Mouse (Mus musculus) MEL (cell line): ENCODE measurements around the gene Rassf3. TPM values are rescaled to one million over a fixed set of nuclear protein-coding genes. Genes with fewer than 3 reads are reported as not detected.

Experiments
- DNase-seq: peaks from one replicate; pipeline ENCODE4 v3.0.0; 2011; ENCODE audit warnings: low read depth, low spot score
- H3K27ac ChIP-seq: 2 replicates; pipeline ENCODE4 v1.5.1; 2012; ENCODE audit warnings: low read depth, mild to moderate bottlenecking, control low read depth, low read length, moderate library complexity; ENCODE audit not compliant: control insufficient read depth
- H3K27me3 ChIP-seq, 2 experiments: fragments of 150-350 bp in 1 of 2; sonication (generic) in 1 of 2; 2 replicates each; pipeline ENCODE4 v1.6.1; 2012; ENCODE audit warnings: low read length in 2 of 2, mild to moderate bottlenecking in 2 of 2, improper control_type of control experiment in 1 of 2, moderate library complexity in 1 of 2; ENCODE audit not compliant: insufficient read depth in 2 of 2, control insufficient read depth in 1 of 2
- H3K36me3 ChIP-seq, 2 experiments: 2 replicates each; pipeline ENCODE4 v1.6.1; 2012 to 2014; ENCODE audit warnings: low read length in 2 of 2, improper control_type of control experiment in 1 of 2, inconsistent platforms in 1 of 2, mild to moderate bottlenecking in 1 of 2; ENCODE audit not compliant: insufficient read depth in 2 of 2, control insufficient read depth in 1 of 2
- H3K4me1 ChIP-seq, 2 experiments: fragments of 150-350 bp in 1 of 2; sonication (generic) in 1 of 2; 2 replicates each; pipeline ENCODE4 v1.6.1; 2012; ENCODE audit warnings: low read length in 2 of 2, improper control_type of control experiment in 1 of 2, mild to moderate bottlenecking in 1 of 2; ENCODE audit not compliant: insufficient read depth in 2 of 2, control insufficient read depth in 1 of 2
- H3K4me3 ChIP-seq, 2 experiments: fragments of 150-350 bp in 1 of 2; sonication (generic) in 1 of 2; 2 replicates each; pipeline ENCODE4 v1.5.1; 2012; ENCODE audit warnings: low read depth in 2 of 2, low read length in 2 of 2, mild to moderate bottlenecking in 2 of 2, moderate library complexity in 2 of 2, control low read depth in 1 of 2, improper control_type of control experiment in 1 of 2; ENCODE audit not compliant: control insufficient read depth in 1 of 2, insufficient read depth in 1 of 2
- H3K79me2 ChIP-seq: 2 replicates; pipeline ENCODE4 v1.6.1; 2012; ENCODE audit warnings: mild to moderate bottlenecking, low read length, moderate library complexity; ENCODE audit not compliant: control insufficient read depth, poor library complexity, insufficient read depth
- H3K9ac ChIP-seq: 2 replicates; pipeline ENCODE4 v1.6.1; 2012; ENCODE audit warnings: low read depth, mild to moderate bottlenecking, control low read depth, low read length, moderate library complexity; ENCODE audit not compliant: control insufficient read depth, poor library complexity, severe bottlenecking
- H3K9me3 ChIP-seq: fragments of 150-350 bp; sonication (generic); replicated peaks from 2 replicates; pipeline ENCODE4 v1.6.1; 2012; ENCODE audit warnings: mild to moderate bottlenecking, low read length, improper control_type of control experiment, moderate library complexity; ENCODE audit not compliant: insufficient read depth
- BHLHE40 ChIP-seq: IDR thresholded peaks from 2 replicates; pipeline ENCODE4 v1.6.1; 2012; ENCODE audit warnings: low read depth, mild to moderate bottlenecking, inconsistent platforms, low read length, improper control_type of control experiment, borderline replicate concordance
- CHD1 ChIP-seq: IDR thresholded peaks from 2 replicates; pipeline ENCODE4 v1.6.1; 2012; ENCODE audit warnings: low read depth, mild to moderate bottlenecking, inconsistent platforms, low read length, improper control_type of control experiment
- CHD2 ChIP-seq: IDR thresholded peaks from 2 replicates; pipeline ENCODE4 v1.6.1; 2011; ENCODE audit warnings: low read length, improper control_type of control experiment
- CTCF ChIP-seq, 3 experiments: IDR thresholded peaks in 2 of 3; conservative IDR thresholded peaks in 1 of 3; 2 replicates each; pipeline ENCODE4 v1.5.1; 2011 to 2012; ENCODE audit warnings: low read length in 3 of 3, low read depth in 2 of 3, mild to moderate bottlenecking in 2 of 3, improper control_type of control experiment in 1 of 3, inconsistent platforms in 1 of 3, mixed read lengths in 1 of 3, moderate library complexity in 1 of 3; ENCODE audit not compliant: control insufficient read depth in 1 of 3, insufficient read depth in 1 of 3, poor library complexity in 1 of 3, severe bottlenecking in 1 of 3
- EP300 ChIP-seq, 2 experiments: IDR thresholded peaks; 2 replicates each; pipeline ENCODE4 v1.6.1; 2011; ENCODE audit warnings: improper control_type of control experiment in 2 of 2, low read length in 2 of 2, low read depth in 1 of 2, mild to moderate bottlenecking in 1 of 2
- KAT2A ChIP-seq: conservative IDR thresholded peaks from 2 replicates; pipeline ENCODE4 v1.6.1; 2012; ENCODE audit warnings: low read depth, low read length, improper control_type of control experiment, inconsistent platforms
- MAZ ChIP-seq: IDR thresholded peaks from 2 replicates; pipeline ENCODE4 v1.6.1; 2012; ENCODE audit warnings: low read depth, mild to moderate bottlenecking, inconsistent platforms, low read length, improper control_type of control experiment
- MEF2A ChIP-seq: IDR thresholded peaks from 2 replicates; pipeline ENCODE4 v1.6.1; 2014; ENCODE audit warnings: low read depth, mild to moderate bottlenecking, inconsistent platforms, low read length, improper control_type of control experiment; ENCODE audit not compliant: poor library complexity, insufficient replicate concordance, severe bottlenecking; ENCODE audit errors: extremely low read depth
- MYB ChIP-seq: IDR thresholded peaks from 2 replicates; pipeline ENCODE4 v1.6.1; 2011; ENCODE audit warnings: mild to moderate bottlenecking, low read depth, low read length, improper control_type of control experiment
- MYC ChIP-seq: IDR thresholded peaks from 2 replicates; pipeline ENCODE4 v1.6.1; 2011; ENCODE audit warnings: low read depth, mild to moderate bottlenecking, low read length, improper control_type of control experiment, moderate library complexity
- NELFE ChIP-seq: IDR thresholded peaks from 2 replicates; pipeline ENCODE4 v1.6.1; 2011; ENCODE audit warnings: low read depth, low read length, improper control_type of control experiment
- POLR2A ChIP-seq, 2 experiments: IDR thresholded peaks; 2 replicates each; pipeline ENCODE4 v1.6.1; 2011 to 2012; ENCODE audit warnings: low read length in 2 of 2, mild to moderate bottlenecking in 2 of 2, control low read depth in 1 of 2, improper control_type of control experiment in 1 of 2, low read depth in 1 of 2, moderate library complexity in 1 of 2; ENCODE audit not compliant: control insufficient read depth in 1 of 2, insufficient read depth in 1 of 2, poor library complexity in 1 of 2
- POLR2AphosphoS5 ChIP-seq: IDR thresholded peaks from 2 replicates; pipeline ENCODE4 v1.6.1; 2012; ENCODE audit warnings: low read depth, borderline replicate concordance, mild to moderate bottlenecking, inconsistent platforms, low read length, moderate library complexity, mixed read lengths
- RAD21 ChIP-seq: IDR thresholded peaks from 2 replicates; pipeline ENCODE4 v1.6.1; 2011; ENCODE audit warnings: mild to moderate bottlenecking, low read depth, low read length, improper control_type of control experiment
- SMC3 ChIP-seq: IDR thresholded peaks from 2 replicates; pipeline ENCODE4 v1.6.1; 2011; ENCODE audit warnings: low read depth, low read length, improper control_type of control experiment
- TAL1 ChIP-seq: IDR thresholded peaks from 2 replicates; pipeline ENCODE4 v1.6.1; 2012; ENCODE audit warnings: mild to moderate bottlenecking, inconsistent platforms, low read length, moderate library complexity, mixed read lengths
- TBP ChIP-seq: IDR thresholded peaks from 2 replicates; pipeline ENCODE4 v1.8.0; 2011; ENCODE audit warnings: low read depth, low read length, improper control_type of control experiment
- USF2 ChIP-seq, 2 experiments: IDR thresholded peaks; 2 replicates each; pipeline ENCODE4 v1.6.1; 2011 to 2012; ENCODE audit warnings: improper control_type of control experiment in 2 of 2, low read length in 2 of 2, borderline replicate concordance in 1 of 2, inconsistent platforms in 1 of 2, low read depth in 1 of 2, mild to moderate bottlenecking in 1 of 2; ENCODE audit not compliant: insufficient read depth in 1 of 2
- ZC3H11A ChIP-seq: IDR thresholded peaks from 2 replicates; pipeline ENCODE4 v1.6.1; 2012; ENCODE audit warnings: low read depth, mild to moderate bottlenecking, inconsistent platforms, low read length, improper control_type of control experiment
- polyA plus RNA-seq, 2 experiments: library from polyadenylated mRNA; stranded (reverse) in 1 of 2; unstranded in 1 of 2; fragments of >175 nt in 1 of 2; fragments of >200 nt in 1 of 2; gene quantifications; 2 replicates each; pipeline versions ENCODE4 v1.2.1 to v1.2.4; 2012; ENCODE audit warnings: low replicate concordance in 2 of 2, low read depth in 1 of 2; ENCODE audit not compliant: insufficient read length in 2 of 2, insufficient read depth in 1 of 2, missing spikeins in 1 of 2
- total RNA-seq: library from RNA; depleted of rRNA; stranded (reverse); fragments of 300-350 nt; gene quantifications from 2 replicates; pipeline ENCODE4 v1.2.3, GENCODE M21; 2012

Gene Rassf3
- total and polyA plus RNA-seq, 3 experiments = 9.2 to 15.8 TPM; not detected in 1

DNA sequence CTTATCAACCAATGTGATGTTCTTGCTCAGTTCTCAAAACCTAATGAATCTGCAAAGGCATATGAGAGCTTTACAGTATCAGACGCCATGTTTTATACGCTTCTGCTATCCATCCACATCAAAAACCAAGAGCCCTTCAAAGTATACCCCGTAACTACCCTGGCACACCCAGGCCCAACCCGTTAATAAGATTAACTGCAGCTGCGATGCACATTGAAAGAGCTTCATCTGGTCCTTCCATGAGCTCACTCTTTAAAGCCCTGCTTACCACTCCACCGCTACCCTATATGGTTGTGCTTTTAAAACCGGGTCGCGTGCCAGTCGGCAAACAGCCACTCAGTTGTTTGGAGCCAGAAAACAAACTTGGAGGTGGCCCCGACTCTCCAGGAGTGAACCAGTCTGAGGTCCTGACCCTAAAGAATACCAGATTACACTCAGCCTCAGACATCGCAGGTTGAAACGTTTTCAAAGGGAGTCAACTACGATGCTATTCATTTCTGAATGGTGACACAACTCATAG is 50.6 kb downstream of the Rassf3 start:
- Histone ChIP-seq H3K9me3 (no peaks in the 10 kb centered on the region), H3K79me2 (no peaks in the 10 kb centered on the region)
- TF ChIP-seq POLR2A (IDR thresholded peaks at IDR 0.05; ENCODE audit: control insufficient read depth in 1 of 2, insufficient read depth in 1 of 2, low read depth in 1 of 2, low read length in 2 of 2, poor library complexity in 1 of 2) (no peak), MYC (no peak), CHD1 (no peak), MEF2A (no peak), CHD2 (no peak), TBP (no peak), SMC3 (no peak), POLR2AphosphoS5 (no peak), ZC3H11A (no peak), MAZ (no peak), NELFE (no peak), MYB (no peak), RAD21 (no peak), KAT2A (no peak), BHLHE40 (no peak), EP300 (IDR thresholded peaks at IDR 0.05; ENCODE audit: low read depth in 1 of 2, low read length in 2 of 2) (no peak), CTCF (IDR thresholded peaks at IDR 0.05 in 2 of 3, conservative IDR thresholded peaks at IDR 0.05 in 1 of 3; ENCODE audit: control insufficient read depth in 1 of 3, insufficient read depth in 1 of 3, low read depth in 2 of 3, low read length in 3 of 3, poor library complexity in 1 of 3, severe bottlenecking in 1 of 3) (no peak)
- TF ChIP-seq, all 39 proteins: peak for 0
- Histone ChIP-seq H3K36me3 (no peaks in the 10 kb centered on the region), H3K27me3 (no peaks in the 10 kb centered on the region), H3K4me3 (no peak overlapping the region), H3K4me1 (no peaks in the 10 kb centered on the region), H3K9ac (no peak overlapping the region), H3K27ac (no peak overlapping the region)
- no peak for DNase-seq

DNA sequence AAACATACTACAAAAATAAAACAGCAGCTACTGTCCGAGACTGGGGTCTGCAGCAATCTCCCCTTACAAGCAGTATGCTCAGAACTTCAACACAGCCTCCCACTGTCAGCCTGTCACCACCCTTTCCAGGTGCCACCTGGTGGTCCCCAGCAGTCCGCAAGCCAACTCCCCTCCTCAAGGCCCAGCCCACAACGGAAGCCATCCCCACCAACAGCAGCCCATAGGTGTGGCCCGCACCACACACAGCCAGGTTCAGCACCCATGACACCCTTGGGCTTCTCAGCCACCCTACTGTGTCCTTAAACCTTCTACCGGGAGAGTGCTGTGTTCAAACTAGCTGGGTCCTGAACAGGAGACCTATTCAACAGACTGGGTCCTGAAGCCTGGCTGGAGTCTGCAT is 51.1 kb downstream of the Rassf3 start:
- H3K79me2 ChIP-seq = no peaks in the 10 kb centered on the region
- DNase-seq = no peak
- no peak overlapping the region for H3K9ac ChIP-seq
- H3K27me3 ChIP-seq = no peaks in the 10 kb centered on the region
- no peak for TF ChIP-seq POLR2A (IDR thresholded peaks at IDR 0.05; ENCODE audit: control insufficient read depth in 1 of 2, insufficient read depth in 1 of 2, low read depth in 1 of 2, low read length in 2 of 2, poor library complexity in 1 of 2)
- TF ChIP-seq TAL1 = no peak
- TF ChIP-seq ZC3H11A = no peak
- no peak for TF ChIP-seq USF2 (IDR thresholded peaks at IDR 0.05; ENCODE audit: borderline replicate concordance in 1 of 2, insufficient read depth in 1 of 2, low read depth in 1 of 2, low read length in 2 of 2)
- TF ChIP-seq MYC = no peak
- TF ChIP-seq, all 39 proteins: peak for 0
- H3K4me1 ChIP-seq = no peaks in the 10 kb centered on the region
- no peak overlapping the region for H3K4me3 ChIP-seq
- H3K36me3 ChIP-seq = no peaks in the 10 kb centered on the region
- H3K27ac ChIP-seq = no peak overlapping the region
- no peaks in the 10 kb centered on the region for H3K9me3 ChIP-seq
